Mouse (Mus musculus): Measurements from ENCODE around the gene Ears2.
A peak's percentile ranks its signal among the peaks of the same experiment; 100 is the strongest.

Ears2 gene

DNA sequence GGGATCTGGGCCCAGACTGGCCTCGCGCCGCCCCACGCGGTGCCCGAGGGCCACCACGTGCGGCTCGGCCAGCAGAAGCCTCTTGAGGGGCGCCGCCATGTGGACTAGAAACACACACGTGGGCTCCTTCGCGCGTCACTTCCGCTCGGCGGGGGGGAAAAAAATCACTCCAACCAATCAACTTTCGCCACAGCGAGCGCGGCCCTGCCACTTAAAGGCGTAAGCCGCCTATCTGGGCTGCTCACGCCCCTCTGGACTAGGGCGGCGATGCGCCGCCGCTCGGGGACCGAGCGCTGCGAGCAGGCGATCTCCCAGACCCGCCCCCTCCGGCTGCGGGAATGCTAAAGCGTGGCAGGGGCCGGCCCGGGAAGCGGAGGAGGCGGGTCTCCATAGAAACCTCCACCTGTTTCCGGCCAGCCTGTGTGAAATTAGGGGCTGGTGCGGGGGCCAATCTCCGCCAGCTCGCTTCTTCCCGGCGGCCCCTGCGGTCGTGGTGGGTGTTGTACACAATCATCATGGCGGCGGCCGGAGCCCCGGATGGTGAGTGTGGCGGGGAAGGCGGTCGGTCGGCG lies at the start of gene Ears2, which contains the start of gene Ubfd1:
Gene Ears2 (minus strand): TSS at position 319 of the 572 bp plus-strand sequence.
Gene Ubfd1 (plus strand): TSS at position 231 of the 572 bp plus-strand sequence.
- peak; percentile 96 for DNase-seq (ENCODE audit: low spot score)

DNA sequence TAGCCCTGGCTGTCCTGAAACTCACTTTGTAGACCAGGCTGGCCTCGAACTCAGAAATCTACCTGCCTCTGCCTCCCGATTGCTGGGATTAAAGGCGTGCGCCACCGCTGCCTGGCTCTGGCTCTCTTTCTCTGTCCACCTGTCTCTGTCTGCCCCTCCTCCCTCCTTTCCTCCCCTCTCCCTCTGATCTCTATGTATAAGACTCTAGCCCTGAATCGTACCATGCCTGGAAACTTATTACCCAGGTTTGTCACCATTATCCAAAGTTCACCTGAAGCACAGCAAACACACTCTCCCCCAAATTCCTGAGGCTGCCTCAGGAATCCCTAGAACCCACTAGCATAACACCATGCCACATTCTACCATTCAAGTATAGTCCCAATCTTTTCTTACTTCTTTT lies 41.1 kb upstream of the Ears2 start:
- DNase-seq (ENCODE audit: low spot score): no peak

DNA sequence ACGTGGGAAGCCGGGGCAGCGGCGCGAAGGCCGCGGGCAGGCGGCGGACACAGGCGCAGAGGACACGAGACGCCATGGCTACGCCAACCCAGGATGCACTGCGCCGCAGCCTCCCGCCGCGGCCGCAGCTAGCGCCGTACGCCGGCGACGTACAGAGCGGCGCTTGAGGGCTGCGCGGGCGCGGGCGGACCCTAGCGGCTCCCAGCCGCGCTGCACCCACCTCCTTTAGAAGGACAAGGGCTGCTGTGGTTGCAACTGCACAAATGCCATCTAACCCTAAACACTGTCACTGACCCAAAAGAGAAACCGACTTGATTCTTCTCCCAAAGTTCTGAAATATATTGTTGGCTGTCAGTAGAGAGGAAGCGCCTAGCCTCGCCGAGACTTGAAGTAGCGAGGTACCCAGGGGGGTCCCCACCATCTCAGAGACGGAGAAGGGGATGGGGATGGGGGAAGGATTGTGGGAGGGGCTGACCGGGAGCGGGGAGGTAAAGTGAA lies 34.7 kb upstream of the Ears2 start, which contains the start of gene Ndufab1:
Gene Ndufab1 (minus strand): TSS at position 140 of the 498 bp plus-strand sequence.
- peak; percentile 84 for DNase-seq (ENCODE audit: low spot score)

DNA sequence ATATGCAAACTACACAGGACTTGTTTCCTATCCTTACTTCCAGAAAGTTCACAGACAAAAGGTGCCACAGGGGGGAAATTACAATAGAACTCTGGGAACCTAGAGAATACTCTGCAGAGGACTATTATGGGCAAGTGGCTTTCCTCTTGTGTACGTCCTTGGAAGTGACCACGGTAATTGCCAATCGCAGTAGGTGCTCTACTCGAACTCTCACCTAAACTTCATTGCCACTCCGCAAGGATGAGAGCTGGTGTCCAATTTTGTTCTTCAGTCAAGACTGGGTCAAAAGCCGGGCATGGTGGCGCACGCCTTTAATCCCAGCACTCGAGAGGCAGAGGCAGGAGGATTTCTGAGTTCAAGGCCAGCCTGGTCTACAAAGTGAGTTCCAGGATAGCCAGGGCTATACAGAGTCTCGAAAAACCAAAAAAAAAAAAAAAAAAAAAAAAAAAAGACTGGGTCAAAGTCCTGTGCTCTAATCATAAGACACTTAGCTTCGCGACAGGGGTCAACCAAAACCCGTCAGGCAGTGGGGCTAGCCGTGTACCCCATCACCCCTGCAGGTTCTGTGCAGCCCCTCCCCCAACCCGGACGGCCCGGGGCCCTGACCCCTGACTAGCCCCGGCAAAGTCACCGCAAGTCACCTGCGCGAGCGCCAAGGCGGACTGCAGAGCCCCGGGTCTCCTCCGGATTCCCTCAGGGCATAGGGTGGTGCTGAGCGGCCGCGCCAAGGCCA lies 34.1 kb upstream of the Ears2 start:
- DNase-seq (ENCODE audit: low spot score): peak; percentile 5

DNA sequence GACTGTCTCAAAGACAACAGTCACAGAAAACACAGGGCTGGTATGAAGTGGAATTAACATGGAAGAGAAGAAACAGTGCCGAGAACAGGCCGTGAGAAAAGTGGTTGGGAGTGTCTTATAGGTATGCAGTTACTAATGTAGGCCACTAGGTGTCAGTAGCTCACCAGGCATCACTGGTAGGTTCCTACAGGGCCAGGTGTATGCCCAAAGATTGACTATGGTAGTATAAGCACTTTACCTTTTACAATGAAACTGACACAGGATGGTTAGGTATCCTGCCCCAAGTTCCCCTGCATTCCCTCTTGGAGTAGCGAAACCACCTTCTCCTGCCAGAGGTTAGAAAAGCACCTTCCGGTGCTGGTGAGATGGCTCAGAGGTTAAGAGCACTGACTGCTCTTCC lies 32.2 kb upstream of the Ears2 start:
- peak; percentile 48 for DNase-seq (ENCODE audit: low spot score)

DNA sequence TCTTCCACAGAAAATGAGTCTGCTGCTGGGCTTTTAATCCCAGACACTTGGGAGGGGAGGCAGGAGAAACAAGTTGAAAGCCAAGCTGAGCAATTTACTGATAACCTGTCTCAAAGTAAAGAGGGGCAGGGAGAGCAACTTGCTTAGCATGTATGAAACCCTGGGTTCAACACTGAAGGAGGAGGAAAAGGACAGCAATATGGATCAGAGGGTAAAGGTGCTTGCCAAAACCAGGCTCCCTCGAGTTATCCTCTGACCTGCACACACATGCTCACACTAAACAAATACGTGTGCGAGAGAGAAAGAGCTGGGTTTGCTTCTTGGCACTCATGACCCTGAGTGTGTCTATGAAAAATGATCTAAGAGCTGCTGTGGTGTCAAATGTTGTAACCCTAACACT lies 30.9 kb upstream of the Ears2 start:
- DNase-seq (ENCODE audit: low spot score): no peak

DNA sequence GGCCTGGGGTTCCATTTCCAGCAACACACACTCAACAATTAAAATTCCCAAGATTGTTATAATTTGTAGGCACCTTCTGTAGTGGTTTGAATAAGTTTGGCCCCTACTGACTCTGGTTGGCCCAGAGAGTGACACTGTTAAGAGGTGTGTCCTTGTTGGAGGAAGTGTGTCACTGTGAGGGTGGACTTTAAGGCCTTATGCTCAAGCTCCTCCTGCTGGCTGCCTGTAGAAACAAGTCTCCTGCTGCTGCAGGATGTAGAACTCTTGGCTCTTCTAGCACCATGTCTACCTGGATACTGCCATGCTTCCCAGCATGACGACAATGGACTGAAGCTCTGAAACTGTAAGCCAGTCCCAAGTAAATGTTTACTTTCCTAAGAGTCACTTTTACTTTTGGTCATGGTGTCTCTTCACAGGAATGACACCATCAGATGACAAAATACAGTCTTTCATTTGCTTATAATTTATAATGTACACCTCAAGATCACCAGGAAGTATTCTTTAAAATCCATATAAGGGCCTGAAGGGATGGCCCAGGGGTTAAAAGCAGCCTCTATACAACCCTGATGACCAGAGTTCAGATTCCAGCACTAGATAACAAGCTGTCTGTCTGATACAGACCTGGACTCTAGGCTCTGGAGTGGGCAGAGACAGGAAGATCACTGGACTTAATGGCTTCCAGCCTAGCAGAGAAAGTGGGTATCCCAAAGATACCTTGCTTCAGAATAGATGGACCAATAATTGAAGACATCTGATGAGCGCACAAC lies 27.7 kb upstream of the Ears2 start:
- DNase-seq (ENCODE audit: low spot score): no peak

DNA sequence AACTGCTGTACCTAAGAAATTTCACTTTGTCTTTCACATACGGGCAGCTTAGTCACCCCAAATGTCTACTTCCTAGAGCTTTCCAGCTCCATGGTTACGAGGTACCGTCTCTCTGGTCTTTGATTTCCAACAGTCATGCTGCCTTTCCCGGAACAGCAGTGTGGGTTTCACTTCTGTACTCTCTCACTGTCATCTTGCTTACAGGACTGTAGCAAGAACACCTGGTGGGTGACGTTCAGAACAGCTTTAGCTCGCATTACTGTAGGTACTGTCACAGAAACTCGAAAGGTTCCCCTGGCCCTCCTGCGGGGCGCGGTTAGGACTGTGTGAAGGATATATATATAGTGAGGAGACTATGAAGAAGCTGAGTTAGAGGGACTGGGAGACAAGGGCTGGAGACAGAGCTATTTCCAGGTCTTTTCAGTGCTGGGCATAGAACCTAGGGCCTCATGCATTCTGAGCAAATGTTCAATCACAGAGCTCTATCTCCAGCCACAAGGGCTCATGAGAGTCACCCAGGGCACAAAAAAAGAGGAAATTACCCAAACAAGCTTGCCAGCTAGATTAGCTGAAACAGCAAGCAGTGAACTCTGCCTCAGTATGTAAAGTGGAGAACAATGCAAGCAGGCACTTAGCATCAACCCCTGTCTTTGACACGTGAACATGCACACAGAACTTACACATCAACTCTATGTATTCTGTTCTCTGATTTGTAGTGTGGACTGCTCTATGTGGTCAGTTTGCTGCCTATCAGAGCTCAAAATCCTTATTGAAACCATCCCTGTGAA lies 20.3 kb upstream of the Ears2 start:
- no peak for DNase-seq (ENCODE audit: low spot score)

DNA sequence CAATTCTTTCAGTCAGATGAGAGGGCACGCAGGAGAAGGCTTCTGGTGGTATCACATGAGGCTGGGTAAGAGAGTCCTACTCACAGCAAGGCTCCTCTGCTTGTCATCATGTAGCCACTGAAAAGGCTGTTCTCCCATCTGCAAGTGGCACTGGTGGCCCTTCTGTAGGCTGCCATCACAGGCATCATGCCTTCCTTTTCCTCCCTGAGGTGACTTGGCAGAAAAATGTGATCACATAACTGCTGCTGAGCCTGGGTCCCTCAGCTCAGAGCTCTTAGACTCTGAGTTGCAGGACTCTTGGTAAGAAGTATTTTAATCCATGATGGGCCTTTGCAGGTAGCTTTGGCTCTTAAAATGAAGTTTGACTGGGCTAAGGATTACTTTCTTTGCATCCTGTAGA lies 14.0 kb upstream of the Ears2 start:
- DNase-seq (ENCODE audit: low spot score): no peak

DNA sequence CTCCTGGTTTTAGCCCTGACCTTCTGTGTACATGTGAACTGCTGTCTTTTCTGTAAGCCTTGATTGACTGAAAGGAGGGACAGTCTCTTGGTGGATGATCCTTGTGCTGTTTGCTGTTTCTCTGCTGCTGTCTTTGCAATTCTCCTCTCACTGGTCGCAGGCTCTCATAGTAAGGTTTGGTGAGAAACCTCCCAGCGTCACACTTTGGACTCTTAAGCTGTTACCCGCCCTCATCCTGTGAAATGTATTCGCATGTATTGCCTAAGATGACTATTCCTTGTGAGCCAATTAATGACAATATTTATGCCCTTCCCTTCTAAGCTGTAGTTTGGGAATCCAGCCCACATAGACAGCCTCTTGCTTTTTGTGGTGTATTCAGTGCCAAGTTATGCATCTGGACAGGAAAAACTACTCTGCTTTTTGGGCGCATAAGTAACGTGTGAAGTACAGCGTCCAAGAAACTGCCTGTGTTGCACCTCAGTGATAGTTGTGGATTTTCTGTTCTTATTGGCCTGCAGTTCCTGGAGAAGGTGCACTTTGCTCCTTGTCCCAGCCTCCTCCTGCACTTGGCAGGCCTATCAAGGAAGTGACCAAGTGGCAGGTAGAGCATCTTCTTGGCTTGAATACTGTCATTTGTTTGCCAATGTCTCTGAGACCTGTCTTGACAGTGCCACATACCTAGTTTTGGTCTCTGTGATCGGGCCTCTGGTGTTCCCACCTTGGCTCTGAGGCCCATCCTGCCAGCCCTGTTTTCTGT lies 12.9 kb upstream of the Ears2 start:
- DNase-seq (ENCODE audit: low spot score): no peak

DNA sequence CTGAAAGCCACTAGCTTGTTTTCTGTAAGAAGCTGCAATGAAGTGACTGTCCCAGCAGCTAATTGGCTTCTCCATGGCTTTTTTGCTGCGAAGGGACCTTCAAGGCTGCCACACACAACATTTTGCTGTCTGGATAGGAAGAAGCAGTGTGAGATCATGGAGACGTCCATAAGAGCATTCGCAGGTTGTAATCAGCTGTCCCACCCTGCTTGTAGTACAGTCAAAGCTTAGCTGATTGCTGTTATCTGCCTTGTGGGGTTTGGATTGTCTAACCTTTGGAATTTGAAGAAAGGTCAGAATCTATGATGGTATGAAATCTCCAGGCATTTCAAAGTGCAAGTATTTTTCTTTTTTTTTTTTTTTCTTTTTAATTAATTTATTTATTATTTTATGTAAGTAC lies 7.3 kb upstream of the Ears2 start:
- no peak for DNase-seq (ENCODE audit: low spot score)

DNA sequence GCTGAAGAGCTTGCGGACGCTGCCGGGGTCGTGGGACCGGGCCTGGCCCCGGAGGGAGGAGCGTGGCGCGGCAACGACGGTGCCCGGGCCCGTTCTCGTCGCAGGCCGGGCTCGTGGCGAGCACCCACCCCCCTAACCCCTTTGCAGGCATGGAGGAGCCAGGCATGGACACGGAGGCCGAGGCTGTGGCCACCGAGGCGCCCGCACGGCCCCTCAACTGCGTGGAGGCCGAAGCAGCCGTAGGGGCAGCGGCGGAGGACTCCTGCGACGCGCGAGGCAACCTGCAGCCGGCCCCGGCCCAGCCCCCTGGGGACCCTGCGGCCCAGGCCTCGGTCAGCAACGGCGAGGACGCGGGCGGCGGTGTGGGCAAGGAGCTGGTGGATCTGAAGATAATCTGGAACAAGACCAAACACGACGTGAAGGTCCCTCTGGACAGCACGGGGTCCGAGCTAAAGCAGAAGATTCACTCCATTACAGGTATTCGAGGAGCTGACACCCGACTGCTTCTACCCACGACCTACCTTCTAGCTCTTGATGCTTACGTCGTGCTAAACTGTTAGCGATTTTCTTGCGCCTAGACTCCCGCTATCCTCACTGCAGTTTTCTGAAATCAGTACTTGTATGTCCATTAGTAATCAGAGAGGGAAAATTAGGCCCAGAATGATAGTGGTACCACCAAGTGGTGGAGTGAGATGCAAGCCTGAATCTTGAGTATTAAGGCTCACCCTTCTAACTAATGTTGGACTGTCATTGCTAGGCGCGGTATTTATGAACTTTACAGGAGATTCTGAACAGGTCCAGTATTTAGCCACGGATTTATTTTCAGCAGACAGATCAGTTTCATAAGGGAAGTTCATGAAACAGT lies 686 bp upstream of the Ears2 start:
- DNase-seq (ENCODE audit: low spot score): no peak

DNA sequence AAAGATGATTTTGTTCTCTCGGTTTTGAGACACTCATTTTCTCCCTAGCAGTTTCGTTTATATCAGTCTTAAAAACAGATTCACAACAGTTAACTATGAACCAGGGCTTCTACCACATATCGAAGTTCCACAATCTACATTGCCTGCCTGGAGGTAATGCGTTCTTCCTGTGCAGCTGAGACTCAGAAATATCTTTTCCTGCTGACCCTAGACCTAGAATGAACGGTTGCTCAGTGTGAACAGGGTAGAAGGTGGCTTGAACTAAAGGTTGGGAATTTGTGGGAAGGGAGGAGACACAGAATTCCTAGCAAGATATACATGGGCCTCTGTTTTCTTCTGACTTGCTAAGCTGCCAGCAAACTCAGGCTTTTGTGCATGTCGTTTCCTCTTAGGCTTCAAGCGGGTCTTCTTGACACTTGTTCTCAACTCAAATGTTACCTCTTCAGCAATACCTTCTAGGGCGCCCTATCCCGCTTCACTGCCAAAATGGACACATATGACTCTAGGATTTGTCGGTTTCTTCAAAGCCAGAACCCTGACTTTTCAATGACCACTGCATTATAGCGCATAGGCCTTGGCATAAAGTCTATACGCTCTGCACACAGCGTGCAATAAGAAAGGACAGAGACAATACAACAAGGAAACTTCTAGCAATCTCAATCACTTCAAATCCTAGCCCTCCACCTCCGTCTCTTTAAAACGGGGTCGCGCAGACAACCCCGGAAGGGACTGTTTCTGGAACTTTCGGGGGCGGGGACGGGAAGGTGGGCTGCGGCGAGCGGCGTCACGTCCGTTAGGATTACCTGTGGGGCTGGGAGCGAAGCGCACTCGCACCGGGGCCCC lies 740 bp downstream of the Ears2 start:
- DNase-seq (ENCODE audit: low spot score): no peak

DNA sequence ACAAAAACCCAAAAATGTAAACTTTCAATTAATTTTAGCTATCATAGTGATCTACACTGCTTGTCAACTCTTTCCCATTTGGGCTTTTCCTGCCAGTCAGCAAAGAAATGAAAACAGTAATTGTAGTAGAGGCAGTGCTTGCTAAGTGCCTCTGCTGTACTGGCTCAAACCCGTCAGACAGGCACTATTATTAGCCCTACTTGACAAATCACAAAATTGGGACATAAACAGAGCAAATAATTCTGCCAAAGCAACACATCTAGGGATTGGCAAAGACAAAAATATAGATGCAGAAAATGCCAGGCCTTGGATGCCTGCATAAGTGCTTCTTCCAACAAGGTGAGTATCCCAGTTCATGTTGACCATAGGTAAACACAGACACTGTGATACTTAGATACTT lies 1.4 kb downstream of the Ears2 start:
- no peak for DNase-seq (ENCODE audit: low spot score)

DNA sequence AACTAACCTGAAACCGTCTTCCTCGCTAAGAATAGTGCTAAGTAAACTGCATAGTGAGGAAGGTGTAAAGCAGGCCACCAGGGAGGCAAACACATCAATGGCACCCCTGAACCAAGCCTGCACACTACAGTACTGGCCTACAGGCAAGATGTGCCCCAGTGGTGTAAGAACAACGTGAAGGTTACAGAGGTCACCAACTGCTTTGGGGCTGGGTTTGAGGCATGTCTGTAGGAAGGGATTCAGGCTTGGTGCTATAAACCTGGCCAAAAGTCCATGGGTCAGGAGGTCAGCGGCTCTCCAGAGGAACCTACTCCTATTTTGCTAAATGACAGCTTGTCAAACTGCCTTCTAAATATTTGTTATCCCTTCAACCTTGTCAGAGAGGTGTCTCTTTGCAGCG lies 10.4 kb downstream of the Ears2 start:
- DNase-seq (ENCODE audit: low spot score): no peak

DNA sequence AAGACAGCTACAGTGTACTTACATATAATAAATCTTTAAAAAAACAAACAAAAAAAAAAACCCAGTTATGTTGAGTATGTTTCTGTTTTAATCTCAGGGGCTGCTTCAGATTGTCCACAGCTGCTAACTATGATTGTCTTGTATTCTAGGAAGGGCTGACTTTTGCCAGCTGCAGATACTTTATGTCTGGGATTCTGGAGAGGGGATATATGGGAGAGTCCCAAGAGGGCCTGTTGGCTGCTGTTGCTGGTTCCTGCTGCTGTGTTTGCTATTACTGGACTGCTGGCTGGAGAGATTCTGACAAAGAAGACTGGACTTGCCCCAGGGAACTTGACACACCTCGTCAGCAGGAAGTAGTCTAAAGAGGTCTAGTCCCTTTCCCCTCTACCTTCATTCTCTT lies 16.2 kb downstream of the Ears2 start:
- no peak for DNase-seq (ENCODE audit: low spot score)

DNA sequence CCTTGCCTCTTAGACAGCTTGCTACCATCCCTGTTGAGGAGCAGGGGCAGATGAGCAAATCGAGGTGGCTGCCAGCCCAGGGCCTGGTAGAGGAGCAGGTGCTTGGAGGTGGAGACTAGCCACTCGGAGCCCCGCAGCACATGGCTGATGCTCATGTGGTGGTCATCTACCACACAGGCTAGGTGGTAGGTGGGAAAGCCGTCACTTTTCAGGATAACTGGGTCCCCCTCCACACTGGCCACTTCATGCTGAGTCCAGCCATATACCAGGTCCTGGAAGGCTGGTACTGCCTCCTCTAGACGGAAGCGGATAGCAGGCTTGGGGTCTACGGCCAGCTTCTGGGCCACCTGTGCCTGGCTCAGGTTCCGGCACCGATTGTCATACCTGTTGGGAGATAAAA lies 18.9 kb downstream of the Ears2 start:
- DNase-seq (ENCODE audit: low spot score): no peak

DNA sequence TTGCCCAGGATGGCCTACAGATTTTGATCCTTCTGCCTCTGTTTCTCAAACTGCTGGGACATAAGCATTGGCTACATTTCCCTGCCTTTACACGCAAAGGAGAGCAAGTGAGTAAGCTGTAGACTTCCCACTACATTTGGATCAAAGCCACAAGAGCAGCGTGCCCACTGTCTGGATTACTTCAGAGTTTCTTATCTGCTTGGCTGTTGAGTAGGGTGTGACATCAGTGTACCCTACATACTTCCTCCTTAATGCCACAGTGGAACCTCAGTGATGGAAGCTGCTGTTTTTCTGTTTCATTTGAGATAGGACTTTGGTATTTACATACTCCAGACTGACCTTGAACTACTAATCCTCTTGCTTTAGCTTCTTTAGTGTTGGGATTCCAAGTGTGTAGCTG lies 20.2 kb downstream of the Ears2 start:
- no peak for DNase-seq (ENCODE audit: low spot score)

DNA sequence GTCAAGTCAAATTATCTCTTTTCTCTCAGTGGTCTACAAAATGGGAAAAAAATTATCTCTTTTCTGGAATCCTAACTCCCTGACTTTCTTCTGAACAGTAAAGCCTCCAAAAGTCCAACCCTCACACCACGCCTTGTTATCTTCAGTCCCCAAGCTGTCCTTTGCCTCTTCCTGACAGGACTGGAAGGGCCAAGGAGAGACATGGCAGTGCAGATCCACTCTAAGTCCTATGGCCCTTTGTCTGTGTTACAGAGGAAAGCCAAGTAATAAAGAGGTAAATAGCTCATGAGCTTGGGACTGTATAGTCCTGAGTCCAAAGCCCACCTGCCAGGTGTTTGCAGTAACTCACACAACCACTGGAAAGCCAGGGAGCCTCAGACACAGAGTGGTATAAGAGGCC lies 21.4 kb downstream of the Ears2 start:
- DNase-seq (ENCODE audit: low spot score): no peak

Data from lung, postnatal 25 days (tissue).